Mouse (Mus musculus) thymus, postnatal 10 days (tissue): ENCODE data around the gene Pabpn1.
"Not testable (repeated sequence)": the region's sequence is repeated elsewhere in the genome, so short reads cannot be mapped to it uniquely, and the experiment has no call there.

ENCODE experiments used
- DNase-seq, 2 experiments: peaks; one replicate each; pipeline ENCODE4 v3.0.0; 2021; ENCODE audit warnings: low spot score in 2 of 2

Pabpn1 gene

GRCm38 (mm10) chr14:54936831-54937160 is 44.5 kb downstream of the Pabpn1 start:
- no peak for DNase-seq

DNA sequence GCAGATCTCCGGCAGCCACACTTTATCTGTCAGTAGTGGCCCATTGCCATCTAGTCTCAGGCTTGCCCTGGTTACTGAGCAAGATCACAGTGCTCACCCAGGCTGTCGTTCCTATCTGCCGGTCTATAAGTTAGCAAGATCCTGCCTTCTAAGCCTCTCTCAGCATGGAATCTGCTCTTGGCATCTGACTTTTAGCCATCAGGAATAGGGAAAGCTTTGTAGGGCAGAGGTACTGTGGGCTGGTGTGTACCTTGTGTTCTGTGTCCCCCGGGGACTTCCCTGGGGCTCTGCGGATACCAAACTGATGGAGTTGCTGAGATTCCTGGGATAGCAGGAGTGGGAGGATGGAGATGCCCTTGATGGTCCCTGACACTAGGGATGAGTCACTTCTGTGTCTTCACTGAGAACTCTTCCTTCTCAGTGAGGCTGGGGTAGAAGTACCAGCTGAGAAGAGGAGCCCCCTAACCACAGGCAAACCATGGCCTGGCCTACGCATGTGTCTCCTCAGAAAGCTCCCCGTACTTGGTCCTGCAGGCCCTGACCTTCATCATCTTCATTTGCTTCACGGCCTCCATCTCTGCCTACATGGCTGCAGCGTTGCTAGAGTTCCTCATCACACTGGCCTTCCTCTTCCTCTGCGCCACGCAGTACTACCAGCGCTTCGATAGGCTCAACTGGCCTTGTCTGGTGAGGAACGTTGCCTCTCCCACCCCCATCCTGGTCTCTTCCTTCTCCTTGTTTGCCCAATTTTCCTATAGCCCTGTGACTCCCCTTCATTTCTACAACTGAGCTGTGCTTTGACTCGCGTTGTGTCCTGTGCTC is 45.3 kb downstream of the Pabpn1 start:
- DNase-seq = no peak

- DNase-seq = no peak
These were observed 46.3 kb downstream of the Pabpn1 start for GRCm38 (mm10) chr14:54938431-54939219.

- peak; percentile 42 to 72 for DNase-seq
These were observed 47.3 kb downstream of the Pabpn1 start for GRCm38 (mm10) chr14:54939434-54940175.

DNA sequence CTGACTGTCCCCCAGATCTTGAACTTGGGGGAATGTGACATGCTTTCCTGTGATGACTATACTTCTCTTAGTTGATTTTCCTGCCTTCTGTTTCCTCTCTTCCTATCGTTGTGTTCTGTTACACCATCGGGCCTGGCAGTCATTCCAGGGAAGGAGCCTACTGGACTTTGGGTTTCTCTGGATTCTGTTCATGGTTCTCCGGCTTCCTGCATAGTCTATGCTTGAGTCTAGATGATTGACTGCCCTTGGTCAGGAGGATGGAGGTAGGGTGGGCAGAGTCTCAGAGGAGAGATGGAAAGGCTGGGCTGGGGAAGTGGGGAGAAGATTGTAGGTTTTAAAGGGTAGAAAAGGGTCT is 47.9 kb downstream of the Pabpn1 start:
- no peak for DNase-seq

GRCm38 (mm10) chr14:54941024-54941978 is 49.0 kb downstream of the Pabpn1 start:
- DNase-seq = no peak

DNA sequence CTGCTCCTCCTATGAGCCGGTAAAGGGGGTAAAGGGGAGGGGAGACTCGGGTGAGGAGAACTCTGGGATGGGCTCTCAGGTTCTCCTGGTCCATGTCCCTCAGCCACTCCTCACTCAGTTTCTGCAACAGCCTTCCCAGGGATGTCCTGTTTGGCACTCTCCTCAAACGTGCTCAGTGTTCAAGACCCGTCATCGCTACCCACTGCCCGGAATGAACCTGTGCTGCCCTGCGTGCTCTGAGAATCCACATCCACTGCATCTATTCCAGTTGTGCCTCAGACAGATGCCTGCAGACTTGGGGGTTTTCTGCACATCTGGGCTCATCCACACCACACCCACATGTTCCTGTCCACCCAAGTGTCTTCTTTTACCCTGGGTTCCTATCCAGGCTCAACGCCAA is 50.2 kb downstream of the Pabpn1 start:
- no peak for DNase-seq

DNA sequence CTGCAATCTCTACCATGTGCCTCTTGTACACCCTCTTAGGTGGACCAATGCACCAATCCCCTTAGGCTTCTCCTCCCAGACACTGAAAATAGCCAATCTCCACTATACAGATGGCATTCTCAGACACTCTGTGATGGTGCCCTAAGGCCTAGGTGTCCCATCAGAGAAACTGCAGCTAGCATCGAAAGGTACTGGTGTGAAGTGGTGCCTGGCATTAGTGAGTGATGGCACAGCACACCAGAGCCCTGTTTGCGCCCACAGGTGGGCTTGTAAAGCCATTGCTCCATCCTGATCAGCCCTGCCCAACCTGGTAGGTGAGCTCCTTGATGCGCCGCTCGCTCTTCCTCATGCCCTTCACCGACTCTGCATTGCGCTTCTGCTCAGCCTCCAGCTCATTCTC is 51.7 kb downstream of the Pabpn1 start:
- DNase-seq = no peak

DNA sequence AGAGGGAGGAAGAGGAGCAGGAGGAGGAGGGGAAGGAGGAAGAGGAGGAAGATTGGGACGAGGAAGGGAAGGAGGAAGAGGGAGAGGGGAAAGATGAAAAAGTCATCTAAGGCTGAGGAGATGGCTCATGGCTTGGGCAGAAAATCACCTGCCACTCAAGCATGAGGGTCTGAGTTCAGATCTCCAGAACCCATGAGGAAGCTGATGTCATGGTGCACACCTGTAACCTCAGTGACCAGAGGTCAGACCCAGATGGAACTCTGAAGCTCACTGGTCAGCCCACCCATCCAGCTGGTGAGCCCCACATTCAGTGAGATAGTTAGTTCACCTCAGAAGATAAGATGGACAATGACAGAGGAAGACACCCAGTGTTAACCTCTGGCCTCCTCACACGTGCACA is 52.6 kb downstream of the Pabpn1 start:
- no peak for DNase-seq

DNA sequence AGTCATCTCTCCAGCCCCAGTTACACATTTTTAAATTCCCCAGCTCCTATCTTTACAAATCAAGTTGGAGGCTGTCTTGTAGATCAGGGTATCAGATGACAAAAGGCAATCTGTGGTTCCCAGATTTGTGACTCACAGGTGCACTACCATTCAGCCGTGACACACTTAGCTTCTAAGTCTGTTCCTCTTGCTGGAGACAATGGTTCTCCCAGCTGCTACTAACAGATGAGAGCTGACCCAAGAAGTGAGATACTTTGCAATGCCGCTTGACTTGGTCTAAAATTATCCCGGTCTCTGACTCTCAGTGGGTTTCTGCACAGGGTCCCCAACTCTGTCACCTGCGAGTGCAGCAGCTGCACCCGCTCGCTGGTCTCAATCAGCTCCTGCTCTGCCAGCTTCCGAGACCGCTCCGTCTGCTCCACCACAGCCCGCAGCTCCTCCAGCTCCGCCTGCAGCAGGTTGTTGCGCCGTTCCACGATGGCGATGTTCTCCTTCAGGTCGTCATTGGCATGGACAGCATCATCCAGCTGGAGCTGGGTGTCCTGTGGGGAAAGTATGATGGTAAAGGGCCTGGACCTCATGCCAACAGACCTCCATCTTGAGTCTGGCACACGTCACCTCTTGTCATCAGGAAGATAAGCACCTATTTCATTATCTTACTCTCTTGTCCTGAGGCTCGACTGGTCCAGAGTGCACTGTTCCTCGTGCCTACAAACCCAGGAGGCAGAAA is 53.8 kb downstream of the Pabpn1 start:
- no peak for DNase-seq

DNA sequence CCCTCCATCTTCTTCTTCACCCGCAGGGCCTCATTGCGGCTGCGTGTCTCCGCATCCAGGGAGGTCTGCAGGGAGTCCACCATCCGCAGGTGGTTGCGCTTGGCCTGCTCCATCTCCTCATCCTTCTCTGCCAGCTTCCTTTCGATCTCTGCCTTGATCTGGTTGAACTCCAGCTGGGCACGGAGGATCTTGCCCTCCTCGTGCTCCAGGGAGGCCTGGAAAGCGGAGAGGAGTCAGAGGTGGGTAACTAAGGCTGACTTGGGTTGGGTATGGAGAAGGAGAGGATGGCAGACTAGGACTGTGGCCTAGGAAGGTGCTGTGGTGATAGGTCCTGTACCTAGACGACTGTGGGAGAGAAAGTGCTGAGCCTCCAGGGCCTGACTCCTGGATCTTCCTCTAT is 54.7 kb downstream of the Pabpn1 start:
- DNase-seq = not testable (repeated sequence)
